Mouse (Mus musculus): ENCODE data around the gene Flt3l. TPM values are rescaled to one million over a fixed set of nuclear protein-coding genes. Genes with fewer than 3 reads are reported as not detected.
"Not testable (repeated sequence)": the region's sequence is repeated elsewhere in the genome, so short reads cannot be mapped to it uniquely, and the experiment has no call there.

Gene Flt3l
- total RNA-seq (2017): 5.8 and 13.0 TPM in 2 replicates

DNA sequence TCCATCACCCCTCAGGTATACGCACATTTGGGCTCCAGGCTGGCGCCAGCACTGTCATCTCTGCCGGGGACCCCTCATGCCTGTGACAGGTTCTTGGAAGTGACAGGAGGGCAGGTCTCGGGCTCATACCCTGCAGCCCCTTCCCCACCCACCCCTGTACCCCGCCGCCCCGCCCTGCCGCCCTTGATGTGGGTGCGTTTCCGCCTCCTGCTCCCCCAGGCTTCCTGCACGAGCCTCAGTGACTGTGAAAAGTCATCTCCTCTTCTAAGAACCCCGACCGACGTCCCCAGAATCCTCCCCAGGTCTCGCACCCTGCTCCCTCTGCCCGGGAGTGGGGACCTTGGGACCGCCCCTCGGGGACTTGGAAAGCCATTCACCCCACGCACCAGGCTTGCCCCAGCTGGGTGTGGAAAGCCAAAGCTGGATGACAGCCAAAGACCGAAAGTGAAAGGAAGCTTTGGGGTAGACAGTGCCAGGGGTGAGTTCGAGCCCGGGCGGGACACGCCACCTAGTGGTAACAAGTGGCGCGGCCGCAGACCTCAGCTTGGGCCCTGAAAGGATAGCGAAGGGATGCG lies at the start of gene Flt3l, which contains the start of gene Gm45713:
TSS of gene Flt3l (minus strand) at position 440 of the 575 bp plus-strand sequence.
TSS of gene Gm45713 (minus strand) at position 239 of the 575 bp plus-strand sequence.
- ATAC-seq (replicated peaks; ENCODE audit: low read depth, poor library complexity, severe bottlenecking): peak; percentile 50

DNA sequence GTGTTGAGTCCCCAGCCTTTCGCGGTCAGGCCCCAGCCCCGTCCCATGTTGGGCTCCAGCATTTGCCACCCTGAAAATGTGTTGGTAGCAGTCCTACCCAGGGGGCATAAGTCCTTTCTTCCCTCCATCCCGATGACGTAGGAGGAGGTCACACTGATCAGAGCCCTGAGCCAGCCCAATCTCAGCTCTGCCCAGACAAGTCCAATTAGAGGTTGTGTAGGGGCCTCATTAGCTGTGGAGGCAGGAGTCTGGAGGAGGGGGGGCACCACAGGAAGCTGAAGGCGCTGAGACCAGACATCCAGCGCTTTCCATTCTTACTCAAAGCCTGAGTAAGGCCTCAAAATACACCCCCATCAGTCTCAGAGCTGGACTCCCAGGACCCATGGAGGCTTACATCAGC lies 49.7 kb upstream of the Flt3l start:
- no peak for ATAC-seq (replicated peaks; ENCODE audit: low read depth, poor library complexity, severe bottlenecking)

DNA sequence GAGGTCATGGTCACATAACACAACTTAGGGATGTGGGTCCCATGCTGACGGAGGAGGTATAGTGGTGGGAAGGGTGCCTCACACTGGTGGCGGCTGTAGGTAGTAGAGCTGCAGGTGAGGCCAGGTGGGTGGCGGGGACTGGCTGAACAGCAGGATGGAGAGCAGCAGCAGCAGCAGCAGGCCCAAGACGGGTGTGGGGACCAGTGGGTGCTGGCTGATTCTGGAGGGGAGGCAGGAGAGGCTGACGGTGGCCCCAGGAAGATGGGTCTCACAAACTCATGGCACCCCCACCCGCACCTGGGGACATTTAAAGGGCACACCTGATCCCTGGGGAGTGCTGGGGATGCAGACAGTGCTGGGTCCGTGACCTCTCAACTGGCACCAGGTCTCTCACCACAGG lies 47.4 kb upstream of the Flt3l start:
- ATAC-seq (replicated peaks; ENCODE audit: low read depth, poor library complexity, severe bottlenecking): no peak

DNA sequence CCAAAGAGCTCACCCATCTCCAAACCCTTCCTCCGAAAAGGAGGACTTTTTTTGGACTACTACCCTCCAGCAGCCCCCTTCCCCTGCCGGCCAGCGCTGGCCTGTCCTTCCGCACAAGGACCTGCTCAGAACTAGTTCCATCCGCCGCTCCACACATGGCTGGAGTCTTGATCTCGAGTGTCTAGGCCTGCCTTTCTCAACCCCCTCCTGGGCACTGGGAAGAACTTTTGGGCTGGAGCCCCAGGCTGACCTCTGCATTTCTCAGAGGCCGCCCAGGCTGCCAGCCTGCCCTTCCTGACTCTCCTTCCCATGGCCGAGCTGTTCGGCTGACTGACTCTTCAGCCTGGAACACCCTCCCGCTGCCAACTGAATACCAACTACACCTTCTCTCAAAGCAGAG lies 46.4 kb upstream of the Flt3l start:
- peak; percentile 23 for ATAC-seq (replicated peaks; ENCODE audit: low read depth, poor library complexity, severe bottlenecking)

DNA sequence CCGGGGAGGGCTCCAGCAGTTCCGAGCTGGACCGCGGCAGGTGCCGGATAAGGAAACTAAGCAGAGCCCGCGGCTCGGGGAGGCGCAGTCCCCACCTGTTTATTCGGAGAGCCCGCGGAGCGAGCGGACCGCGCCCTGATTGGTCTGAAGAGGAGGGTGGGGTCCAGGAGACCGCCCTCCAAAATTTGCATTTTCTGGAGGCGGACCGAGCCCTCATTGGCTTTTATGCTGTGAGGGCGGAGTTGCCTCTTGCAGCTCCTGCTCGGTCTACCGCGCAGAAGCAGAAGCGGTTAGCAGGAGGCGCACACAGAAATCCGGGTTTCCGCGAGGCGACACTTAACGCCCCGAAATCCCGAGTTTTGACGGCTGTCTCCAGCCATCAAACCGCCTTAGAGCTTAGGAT lies 46.0 kb upstream of the Flt3l start:
- peak; percentile 94 for ATAC-seq (replicated peaks; ENCODE audit: low read depth, poor library complexity, severe bottlenecking)

DNA sequence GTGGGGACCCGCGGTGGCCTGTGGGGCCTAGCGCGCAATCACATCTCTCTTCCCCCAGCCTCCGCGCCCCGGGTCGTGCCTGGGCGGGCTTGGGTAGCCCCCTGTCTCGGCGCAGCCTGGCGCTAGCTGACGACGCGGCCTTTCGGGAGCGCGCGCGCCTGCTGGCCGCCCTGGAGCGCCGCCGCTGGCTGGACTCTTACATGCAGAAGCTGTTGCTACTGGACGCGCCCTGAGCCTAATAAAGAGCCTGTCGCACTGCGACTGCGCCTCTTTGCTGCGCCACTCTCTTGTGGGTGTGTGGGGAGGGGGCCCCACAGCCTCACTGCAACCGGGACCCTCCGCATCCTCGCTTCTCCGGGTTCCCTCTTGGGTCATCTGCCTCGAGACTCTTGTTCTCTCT lies 45.3 kb upstream of the Flt3l start:
- no peak for ATAC-seq (replicated peaks; ENCODE audit: low read depth, poor library complexity, severe bottlenecking)

DNA sequence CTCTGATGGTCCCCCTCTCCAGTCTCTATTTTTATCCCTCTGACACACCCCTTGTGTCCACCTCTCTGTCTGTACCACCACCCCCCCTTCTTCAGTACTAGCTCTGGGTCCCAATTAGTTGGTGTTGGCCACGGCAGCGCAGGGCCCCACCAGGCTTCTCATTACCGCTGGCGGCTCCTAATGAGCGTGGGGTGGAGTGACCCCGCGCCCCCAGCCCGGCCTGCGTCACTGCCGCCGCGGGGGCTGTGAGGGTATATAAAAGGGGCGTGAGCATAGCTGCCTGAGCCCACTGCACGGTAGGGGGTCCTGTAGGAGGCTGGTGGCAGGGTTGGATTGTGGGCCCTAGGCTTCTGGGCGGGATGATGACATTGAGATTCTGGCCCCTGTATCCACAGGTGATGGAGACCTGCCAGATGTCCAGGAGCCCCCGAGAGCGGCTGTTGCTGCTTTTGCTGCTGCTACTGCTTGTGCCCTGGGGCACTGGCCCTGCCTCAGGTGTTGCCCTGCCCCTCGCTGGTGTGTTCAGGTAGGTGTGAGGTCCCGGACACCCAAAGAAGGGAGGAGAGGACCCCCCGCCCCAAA lies 44.8 kb upstream of the Flt3l start, which contains the start of gene Pth2:
TSS of gene Pth2 (plus strand) at position 100 of the 582 bp plus-strand sequence.
- no peak for ATAC-seq (replicated peaks; ENCODE audit: low read depth, poor library complexity, severe bottlenecking)

DNA sequence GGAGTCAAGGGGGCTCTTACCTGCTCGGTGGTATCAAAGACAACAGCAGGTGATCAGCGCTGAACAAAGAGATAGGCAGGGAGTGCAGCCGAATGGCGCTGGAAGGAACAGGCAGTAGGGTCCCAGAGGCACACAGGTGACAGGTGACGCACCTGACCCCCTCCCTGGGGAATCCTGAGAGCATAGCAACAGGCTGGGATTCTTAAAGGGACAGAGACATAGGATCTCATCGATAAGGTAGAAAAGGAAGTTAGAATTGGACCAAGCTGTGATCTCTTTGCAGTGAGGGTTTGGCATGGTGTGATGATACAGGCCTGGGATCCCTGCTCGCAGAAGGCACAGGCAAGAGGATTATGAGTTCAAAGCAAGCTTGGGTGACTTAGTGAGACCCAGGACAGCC lies 43.2 kb upstream of the Flt3l start, which contains the start of gene Gfy:
TSS of gene Gfy (minus strand) at position 101 of the 400 bp plus-strand sequence.
- no peak for ATAC-seq (replicated peaks; ENCODE audit: low read depth, poor library complexity, severe bottlenecking)

DNA sequence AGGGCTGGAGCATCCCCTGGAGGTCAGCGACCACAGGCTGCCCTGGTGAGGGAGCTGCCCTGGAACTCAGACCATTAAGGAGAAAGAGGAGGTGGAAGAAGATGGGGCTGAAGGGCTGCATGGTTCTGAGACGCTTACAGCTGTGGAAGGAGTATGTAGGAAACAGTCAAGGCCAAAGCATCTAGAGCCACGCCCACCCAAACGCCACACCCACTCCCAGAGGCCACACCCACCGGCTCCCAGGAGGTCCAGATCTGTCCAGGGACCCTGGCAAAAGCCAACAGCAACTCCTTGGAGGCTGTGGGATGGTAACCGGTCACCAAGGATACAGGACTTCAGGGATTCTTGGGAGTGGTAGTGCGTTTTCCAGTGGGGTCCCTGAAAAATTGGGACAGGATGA lies 42.3 kb upstream of the Flt3l start:
- ATAC-seq (replicated peaks; ENCODE audit: low read depth, poor library complexity, severe bottlenecking): no peak

DNA sequence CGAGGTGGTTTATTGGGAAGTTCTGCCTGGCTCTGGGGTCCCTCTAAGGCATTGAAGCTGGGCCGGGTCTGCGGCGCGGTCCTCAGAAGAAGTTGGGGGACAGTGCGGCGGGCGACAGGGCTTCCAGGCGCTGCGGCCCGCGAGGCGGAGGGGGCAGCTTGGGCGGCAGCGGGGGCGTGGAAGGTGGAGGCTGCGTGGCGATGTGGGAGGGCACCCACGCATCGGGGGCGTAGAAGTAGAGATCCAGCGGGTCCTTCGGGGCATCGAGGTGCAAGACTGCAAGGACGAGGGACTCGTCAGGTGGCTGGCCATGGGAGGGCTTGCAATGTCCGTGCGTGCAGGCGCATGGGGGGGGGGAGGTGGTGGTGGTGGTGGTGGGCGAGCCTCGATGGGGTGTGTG lies 40.1 kb upstream of the Flt3l start:
- ATAC-seq (replicated peaks; ENCODE audit: low read depth, poor library complexity, severe bottlenecking): no peak

DNA sequence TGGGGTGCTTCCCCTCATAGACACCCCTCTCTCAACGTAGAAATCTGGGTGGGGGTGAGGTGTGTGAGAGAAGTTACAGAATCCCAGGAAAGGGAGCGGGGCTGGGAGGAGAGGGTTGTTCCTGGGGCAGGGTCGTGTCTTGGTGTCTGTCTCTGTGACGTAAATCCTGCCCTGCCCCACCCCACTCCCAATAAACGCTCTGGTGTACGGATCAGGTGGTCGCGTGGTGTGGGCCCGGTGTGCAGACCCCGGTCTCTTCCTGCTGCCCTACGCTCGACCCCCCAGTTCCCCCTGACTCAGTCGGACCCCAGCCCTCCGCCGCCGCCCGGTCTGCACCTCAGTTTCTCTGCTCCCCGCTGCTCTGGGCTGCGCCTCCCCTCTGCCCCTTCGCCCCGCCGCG lies 39.7 kb upstream of the Flt3l start:
- no peak for ATAC-seq (replicated peaks; ENCODE audit: low read depth, poor library complexity, severe bottlenecking)

DNA sequence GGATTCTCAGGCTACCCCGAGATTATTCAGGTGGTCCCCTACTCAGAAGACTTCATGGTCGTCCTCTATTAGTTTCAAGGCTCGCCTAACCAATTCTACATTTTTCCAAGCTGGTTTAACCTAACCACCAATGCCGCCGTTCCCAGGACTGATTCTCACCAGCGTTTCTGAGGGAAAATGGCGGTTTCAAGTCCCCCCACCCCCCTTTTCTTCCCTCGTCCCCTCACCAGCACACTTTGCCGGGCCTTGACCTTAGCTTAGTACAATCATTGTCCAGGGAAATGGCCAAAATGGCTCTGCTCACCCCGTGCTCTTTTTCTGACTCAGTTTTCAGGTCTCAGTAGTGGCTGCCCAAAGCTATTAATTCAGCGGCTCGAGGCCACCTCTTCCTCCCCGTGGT lies 39.2 kb upstream of the Flt3l start:
- ATAC-seq (replicated peaks; ENCODE audit: low read depth, poor library complexity, severe bottlenecking): no peak

DNA sequence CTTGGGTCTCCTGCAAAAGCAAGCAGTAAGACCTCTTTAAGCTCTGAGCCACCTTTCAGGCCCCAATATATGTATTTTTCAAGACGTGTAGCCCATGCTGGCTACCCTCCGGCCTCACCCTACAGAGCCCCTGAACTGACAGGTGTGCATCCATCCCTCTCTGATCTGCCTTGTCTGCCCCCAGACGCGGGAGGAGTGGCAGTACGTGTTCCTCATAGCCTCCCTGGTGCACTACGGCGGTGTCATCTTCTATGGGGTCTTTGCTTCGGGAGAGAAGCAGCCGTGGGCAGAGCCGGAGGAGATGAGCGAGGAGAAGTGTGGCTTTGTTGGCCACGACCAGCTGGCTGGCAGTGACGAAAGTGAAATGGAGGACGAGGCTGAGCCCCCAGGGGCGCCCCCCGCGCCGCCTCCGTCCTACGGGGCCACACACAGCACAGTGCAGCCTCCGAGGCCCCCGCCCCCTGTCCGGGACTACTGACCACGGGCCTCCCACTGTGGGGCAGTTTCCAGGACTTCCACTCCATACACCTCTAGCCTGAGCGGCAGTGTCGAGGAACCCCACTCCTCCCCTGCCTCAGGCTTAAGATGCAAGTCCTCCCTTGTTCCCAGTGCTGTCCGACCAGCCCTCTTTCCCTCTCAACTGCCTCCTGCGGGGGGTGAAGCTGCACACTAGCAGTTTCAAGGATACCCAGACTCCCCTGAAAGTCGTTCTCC lies 38.5 kb upstream of the Flt3l start:
- peak; percentile 16; the same call in 1 of the 2 replicates for ATAC-seq (replicated peaks; ENCODE audit: low read depth, poor library complexity, severe bottlenecking)

DNA sequence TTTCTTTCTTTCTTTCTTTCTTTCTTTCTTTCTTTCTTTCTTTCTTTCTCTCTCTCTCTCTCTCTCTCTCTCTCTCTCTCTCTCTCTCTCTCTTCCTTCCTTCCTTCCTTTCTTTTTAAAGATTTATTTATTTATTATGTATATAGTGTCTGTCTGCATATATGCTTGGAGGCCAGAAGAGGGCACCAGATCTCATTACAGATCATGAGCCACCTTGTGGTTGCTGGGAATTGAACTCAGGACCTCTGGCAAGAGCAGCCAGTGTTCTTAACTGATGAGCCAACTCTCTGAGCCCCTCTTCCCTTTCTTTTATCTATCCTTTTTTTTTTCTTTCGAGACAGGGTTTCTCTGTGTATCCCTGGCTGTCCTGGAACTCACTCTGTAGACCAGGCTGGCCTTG lies 37.5 kb upstream of the Flt3l start:
- not testable (repeated sequence) for ATAC-seq (replicated peaks; ENCODE audit: low read depth, poor library complexity, severe bottlenecking)

DNA sequence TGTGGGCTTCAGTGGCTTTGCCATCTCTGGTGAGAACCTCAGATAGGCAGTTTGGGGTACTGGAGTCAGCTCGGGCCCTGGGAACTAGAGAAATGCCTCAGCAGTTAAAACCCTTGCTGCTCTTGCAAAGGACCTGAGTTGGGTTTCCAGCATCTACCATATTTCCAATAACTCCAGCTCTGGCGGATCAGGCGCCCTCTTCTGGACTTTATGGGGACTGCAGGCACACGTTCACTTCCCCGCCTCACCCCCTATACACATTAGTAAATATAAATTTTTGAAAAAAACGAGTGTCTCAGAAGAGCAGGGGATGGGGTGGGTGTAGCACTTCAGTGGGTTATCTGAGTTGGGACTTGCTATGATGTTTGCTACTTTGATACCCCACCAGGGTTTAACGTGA lies 36.7 kb upstream of the Flt3l start:
- ATAC-seq (replicated peaks; ENCODE audit: low read depth, poor library complexity, severe bottlenecking): no peak

DNA sequence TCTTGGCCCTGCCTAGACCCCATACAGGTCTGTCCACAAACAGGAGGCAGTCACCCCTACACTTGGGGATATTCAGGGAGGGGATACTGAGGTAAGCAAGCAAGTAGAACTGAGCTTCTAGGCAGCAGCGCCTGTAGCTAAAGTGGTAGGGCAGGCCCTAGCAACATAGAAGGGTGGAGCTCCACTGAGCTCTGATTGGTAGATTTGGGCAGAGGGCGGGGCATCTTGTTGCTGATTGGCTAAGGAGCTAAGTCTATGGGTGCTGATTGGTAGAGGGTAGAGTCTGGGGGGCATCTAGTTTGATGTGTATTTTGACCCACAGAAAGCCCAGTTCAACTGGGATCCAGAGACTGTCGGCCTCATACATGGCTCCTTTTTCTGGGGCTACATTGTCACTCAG lies 33.3 kb upstream of the Flt3l start:
- ATAC-seq (replicated peaks; ENCODE audit: low read depth, poor library complexity, severe bottlenecking): peak; percentile 31; the same call in 1 of the 2 replicates

DNA sequence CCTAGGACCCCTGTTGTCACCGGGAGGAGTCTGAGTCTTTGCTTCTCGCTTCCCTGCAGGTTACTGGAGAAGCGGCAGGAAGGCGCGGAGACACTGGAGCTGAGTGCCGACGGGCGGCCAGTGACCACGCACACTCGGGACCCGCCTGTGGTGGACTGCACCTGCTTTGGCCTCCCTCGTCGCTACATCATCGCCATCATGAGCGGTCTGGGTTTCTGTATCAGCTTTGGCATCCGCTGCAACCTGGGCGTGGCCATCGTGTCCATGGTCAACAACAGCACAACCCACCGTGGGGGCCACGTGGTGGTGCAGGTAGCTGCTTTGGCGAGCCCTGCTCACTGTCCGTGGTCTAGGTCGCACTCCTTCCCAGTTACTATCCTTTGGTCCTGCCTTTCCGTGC lies 32.4 kb upstream of the Flt3l start:
- no peak for ATAC-seq (replicated peaks; ENCODE audit: low read depth, poor library complexity, severe bottlenecking)

DNA sequence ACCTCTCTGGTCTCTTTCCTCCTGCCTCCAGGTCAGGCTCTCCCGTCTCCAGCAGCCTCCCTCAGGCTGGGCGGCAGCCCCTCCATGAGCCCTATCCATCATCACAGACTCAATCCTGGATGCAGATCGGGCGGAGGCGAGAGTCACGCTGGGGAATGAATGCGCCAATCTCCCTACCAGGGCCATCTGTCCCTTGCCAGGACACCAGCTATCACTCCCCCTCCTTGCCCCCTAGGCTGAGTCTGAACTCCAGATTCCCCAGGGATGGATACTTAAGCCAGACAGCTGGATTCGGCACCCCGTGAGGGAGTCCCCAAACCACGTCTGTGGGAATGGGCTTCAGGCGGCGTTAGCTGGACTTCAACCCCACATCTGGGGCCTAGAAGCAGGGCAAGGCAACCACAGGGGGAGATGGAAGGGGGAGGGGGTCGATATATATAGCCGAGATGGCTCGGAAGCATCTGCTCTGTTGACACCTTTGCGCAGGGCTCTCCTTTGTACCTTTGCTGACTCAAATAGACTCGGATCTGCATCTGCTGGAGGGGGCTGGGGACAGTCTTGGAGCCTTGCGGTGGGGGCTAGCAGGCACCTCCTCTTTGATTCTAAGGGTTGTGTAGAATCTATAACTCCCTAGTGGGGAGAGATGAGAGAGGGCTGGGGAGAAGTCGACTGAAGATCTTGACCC lies 31.7 kb upstream of the Flt3l start:
- ATAC-seq (replicated peaks; ENCODE audit: low read depth, poor library complexity, severe bottlenecking): no peak

DNA sequence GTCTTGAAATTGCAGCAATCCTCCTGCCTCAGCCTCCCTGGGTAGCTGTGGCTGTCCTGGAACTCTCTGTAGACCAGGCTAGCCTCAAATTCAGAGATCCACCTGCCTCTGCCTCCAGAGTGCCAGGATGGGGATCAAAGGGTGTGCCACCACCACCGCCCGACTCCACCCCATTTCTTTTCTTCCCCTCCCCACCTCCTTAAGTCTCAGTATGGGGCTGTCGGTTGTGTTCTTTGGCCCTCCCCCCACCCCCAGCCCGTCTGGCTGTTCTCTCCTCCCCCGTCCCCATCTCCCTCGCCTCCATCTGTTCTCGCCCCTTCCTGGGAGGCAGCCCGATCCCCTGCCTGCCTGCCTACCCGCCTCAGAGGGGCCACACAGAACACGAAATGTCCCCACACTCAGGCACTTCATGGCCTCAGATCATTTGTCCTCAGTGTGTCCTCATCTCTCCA lies 30.7 kb upstream of the Flt3l start:
- ATAC-seq (replicated peaks; ENCODE audit: low read depth, poor library complexity, severe bottlenecking): no peak

DNA sequence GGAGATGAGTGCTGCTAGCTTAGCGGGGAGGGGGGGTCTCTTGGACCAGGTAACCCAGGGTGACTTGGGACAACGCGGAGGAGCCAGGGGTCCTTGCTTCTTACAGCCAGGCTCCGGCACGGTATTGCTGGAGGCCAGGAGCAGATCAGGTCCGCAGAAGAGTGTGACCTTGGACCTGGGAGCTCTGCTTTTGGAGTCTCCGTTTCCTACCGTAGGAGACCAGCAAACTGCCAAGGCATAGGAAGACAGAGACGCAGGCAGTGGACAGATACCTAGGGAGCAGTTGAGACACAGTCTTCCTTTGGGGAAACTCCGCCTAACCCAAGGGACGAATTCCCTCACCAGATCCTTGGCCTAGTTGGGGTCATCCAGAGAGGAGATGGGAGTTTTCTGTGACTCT lies 29.5 kb upstream of the Flt3l start:
- no peak for ATAC-seq (replicated peaks; ENCODE audit: low read depth, poor library complexity, severe bottlenecking)

DNA sequence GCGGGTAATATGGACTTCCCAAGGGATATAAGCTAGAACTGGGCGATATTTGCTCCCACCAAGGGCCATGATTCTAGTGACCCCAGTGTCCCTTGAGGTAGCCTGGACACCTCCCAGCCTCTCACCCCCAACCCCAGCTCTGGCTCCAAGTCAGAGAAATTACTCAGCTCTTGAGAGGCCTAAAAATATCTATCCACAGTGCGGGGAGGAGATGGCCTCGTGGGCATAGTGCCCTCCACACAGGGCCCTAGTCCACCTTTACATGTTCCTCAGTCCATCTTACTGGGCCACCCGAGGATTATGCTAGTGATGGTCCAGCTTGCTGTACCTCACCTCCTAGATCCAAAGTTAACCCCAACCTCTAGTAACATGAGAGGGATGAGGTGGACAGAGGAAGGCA lies 28.6 kb upstream of the Flt3l start:
- ATAC-seq (replicated peaks; ENCODE audit: low read depth, poor library complexity, severe bottlenecking): no peak
